Mouse (Mus musculus) Patski (cell line): ENCODE data around the gene Apoc3. TPM values are rescaled to one million over a fixed set of nuclear protein-coding genes. Genes with fewer than 3 reads are reported as not detected.

ENCODE experiments used
- ATAC-seq: fragments of 100-300 bp; one replicate; pipeline ENCODE4 v1.8.0; 2021
- CTCF ChIA-PET: fragments of 350-600 bp; sonication (Branson Sonifier 250); formaldehyde crosslinking; loops from one replicate; lab custom pipeline; 2022; ENCODE audit warnings: inconsistent platforms; lab: Charles Lee
- POLR2A ChIA-PET: fragments of 350-600 bp; sonication (Branson Sonifier 250); formaldehyde crosslinking; loops from one replicate; lab custom pipeline; 2022; ENCODE audit warnings: antibody characterized with exemption, inconsistent platforms; lab: Charles Lee
- DNase-seq: peaks from one replicate; pipeline ENCODE4 v3.0.0-alpha.2; 2011; ENCODE audit warnings: low read depth, low spot score
- H3K27me3 ChIP-seq: fragments of 371-371 bp; one replicate; pipeline ENCODE4 v1.5.1; 2021
- CTCF ChIP-seq: fragments of 100-300 bp; IDR thresholded peaks from one replicate; pipeline ENCODE4 v1.5.1; 2021
- in situ Hi-C: fragments of 300-500 bp; cut with MboI; formaldehyde crosslinking; loops from 3 replicates; pipeline ENCODE4 v1.11.1; 2018; ENCODE audit warnings: low pct_unique_long_range_greater_than_20kb, mixed read lengths
- polyA plus RNA-seq: library from polyadenylated mRNA; unstranded; gene quantifications from one replicate; pipeline ENCODE4 v1.2.3, GENCODE M21; 2021

The Apoc3 gene
- not detected for polyA plus RNA-seq

DNA sequence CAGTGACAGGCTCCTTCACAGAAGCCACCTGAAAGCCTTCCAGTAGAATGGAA, at the start of gene Apoc3:
TSS of gene Apoc3 (minus strand) at position 41 of the 53 bp plus-strand sequence.
- H3K27me3 ChIP-seq: peaks cover 16% of the 10 kb centered on the region
- ChIA-PET POLR2A (no interaction called here), CTCF (interaction anchor here (0.7 kb wide), 1 partner anchor 315 kb away, joined by 3 read pairs; no protein-coding TSS in a partner anchor)
- no peak for TF ChIP-seq CTCF
- in situ Hi-C loops: no loop called here
- ATAC-seq (no peak), DNase-seq (no peak)

DNA sequence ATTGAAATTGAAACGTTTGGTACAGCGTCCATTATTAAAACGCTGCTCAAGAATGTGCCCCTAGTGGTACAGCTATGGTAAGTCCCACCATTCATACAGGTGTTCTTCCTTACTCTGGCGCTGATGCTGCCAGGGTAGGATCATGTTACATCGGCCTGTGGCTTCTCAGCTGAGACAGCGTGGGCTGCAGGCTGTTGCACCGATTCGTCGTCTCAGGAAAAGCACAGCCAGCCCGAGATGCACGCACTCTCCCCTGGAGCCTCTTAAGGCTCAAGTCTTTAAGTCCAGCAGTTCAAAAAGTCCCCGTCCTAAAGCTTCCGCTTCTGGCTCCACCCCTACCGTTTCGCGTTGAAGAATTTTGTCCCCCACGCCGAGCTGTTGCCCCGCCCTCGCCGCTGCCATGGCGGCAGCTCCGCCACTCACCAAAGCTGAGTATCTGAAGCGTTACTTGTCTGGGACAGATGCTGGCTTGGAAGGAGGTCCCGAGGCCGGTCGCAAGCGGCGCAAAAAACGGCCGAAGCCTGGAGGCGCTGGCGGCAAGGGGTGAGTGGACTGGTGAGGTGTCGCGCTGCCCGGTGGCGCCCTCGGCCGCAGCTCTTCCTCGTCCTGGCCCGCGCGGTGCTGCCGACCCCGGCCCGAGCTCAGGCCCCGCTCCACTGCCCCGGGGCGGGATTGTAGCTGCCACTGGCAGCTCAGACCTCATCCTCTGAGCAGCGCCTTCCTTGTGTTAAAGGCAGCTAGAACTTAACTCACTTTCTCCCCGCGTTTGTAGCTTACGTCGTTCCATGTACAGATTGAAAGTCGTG, 47.4 kb upstream of the Apoc3 start, which contains the start of gene Bud13:
TSS of gene Bud13 (plus strand) at position 378 of the 806 bp plus-strand sequence.
- POLR2A ChIA-PET: interaction anchor here (1.7 kb wide), 1 partner anchor 9 kb away, joined by 6 read pairs; no protein-coding TSS in a partner anchor
- CTCF ChIA-PET: interaction anchor here (1.0 to 1.1 kb wide), 2 partner anchors 10 to 22 kb away, joined by 3 to 6 read pairs; partner anchors contain the start of gene Zpr1
- DNase-seq (peak; percentile 64), ATAC-seq (peak; percentile 92)
- in situ Hi-C loops: no loop called here
- H3K27me3 ChIP-seq: no peaks in the 10 kb centered on the region
- TF ChIP-seq CTCF: no peak

DNA sequence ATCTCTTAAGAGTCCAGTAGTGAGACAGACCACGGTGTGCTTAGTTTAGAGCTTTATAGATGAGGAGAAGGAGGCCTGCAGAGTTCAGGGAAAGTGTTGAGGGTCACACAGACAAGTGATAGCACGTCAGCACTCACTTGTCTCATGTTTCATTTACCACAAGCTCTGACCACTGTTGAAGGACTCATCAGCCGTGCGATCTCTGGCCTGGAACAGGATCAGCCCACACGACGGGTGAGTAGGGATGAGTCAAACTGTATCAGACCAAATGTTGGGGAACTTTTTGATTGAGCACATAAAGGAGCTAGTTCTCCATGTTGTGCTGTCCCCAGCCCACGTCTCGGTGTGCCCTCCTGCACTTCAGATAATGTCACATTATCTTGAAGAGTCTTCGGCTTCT, 39.1 kb upstream of the Apoc3 start:
- ATAC-seq: peak; percentile 46
- TF ChIP-seq CTCF: no peak
- H3K27me3 ChIP-seq: peaks cover 5% of the 10 kb centered on the region
- in situ Hi-C loops: no loop called here
- ChIA-PET POLR2A (interaction anchor here (2.2 kb wide), 1 partner anchor 8 kb away, joined by 6 read pairs; the partner anchor contains the start of gene Bud13), CTCF (interaction anchor here (1.3 kb wide), 1 partner anchor 28 kb away, joined by 3 read pairs; no protein-coding TSS in a partner anchor)
- DNase-seq: peak; percentile 56

DNA sequence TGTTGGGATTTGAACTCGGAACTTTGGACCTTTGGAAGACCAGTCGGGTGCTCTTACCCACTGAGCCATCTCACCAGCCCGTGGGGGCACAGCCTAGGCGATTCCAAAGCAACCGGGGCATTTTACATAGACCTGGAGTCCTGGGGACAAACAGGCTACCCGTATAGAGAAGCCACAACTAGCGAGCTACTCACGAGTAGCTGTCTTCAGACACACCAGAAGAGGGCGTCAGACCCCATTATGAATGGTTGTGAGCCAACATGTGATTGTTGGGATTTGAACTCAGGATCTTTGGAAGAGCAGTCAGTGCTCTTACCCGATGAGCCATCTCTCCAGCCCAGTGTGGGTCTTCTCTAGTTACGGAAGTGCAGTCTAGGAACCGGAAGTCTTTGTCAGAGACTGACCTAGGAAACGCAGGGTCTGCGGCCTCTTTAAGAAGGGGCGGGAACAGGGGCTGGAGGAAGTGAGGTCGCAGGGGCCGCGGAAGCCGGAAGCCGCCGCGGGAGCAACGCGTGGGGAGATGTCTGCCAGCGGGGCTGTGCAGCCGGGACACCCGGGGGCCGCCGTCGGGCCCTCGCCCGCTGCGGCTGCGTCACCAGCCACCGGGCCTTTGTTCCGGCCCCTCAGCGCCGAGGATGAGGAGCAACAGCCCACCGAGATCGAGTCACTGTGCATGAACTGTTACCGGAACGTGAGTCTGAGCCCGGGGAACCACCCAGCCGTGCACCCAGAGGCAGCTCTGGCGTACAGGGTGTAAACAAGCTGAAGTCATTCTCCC, 37.4 kb upstream of the Apoc3 start, which contains the start of gene Zpr1:
TSS of gene Zpr1 (plus strand) at position 388 of the 778 bp plus-strand sequence.
- peak; percentile 56 for DNase-seq
- H3K27me3 ChIP-seq: peaks cover 14% of the 10 kb centered on the region
- CTCF ChIA-PET: interaction anchor here (1.1 to 1.7 kb wide), 2 partner anchors 9 to 10 kb away, joined by 3 to 6 read pairs; partner anchors contain the start of gene Bud13
- in situ Hi-C loops: no loop called here
- ATAC-seq: peak; percentile 82
- no peak for TF ChIP-seq CTCF
- POLR2A ChIA-PET: interaction anchor here (0.5 to 2.2 kb wide), 2 partner anchors 10 to 253 kb away, joined by 4 to 6 read pairs; partner anchors contain the start of gene Bud13

DNA sequence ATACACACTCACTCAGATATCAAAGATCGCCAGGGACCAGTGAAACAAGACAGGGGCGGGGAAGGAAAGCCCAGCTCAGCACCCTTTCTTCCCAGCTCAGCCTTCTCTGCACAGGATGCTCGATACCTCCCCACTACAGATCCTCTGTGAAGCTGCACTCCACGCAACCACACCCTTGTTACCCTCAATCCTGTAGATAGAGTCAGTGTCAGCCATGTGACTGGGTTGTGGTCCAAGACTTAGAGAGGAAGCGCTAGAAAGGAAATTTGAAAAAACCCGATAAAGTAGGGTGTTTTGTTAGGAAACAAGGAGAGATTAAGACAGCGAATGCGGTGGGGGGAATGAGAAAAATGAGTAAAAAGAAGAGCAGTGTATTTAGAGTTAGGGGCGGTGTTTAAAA, 36.6 kb upstream of the Apoc3 start:
- H3K27me3 ChIP-seq: peaks cover 22% of the 10 kb centered on the region
- in situ Hi-C loops: no loop called here
- no peak for TF ChIP-seq CTCF
- ChIA-PET POLR2A (no interaction called here), CTCF (interaction anchor here (1.1 to 1.7 kb wide), 2 partner anchors 9 to 11 kb away, joined by 3 to 6 read pairs; partner anchors contain the start of gene Bud13)
- DNase-seq: no peak
- ATAC-seq: no peak

DNA sequence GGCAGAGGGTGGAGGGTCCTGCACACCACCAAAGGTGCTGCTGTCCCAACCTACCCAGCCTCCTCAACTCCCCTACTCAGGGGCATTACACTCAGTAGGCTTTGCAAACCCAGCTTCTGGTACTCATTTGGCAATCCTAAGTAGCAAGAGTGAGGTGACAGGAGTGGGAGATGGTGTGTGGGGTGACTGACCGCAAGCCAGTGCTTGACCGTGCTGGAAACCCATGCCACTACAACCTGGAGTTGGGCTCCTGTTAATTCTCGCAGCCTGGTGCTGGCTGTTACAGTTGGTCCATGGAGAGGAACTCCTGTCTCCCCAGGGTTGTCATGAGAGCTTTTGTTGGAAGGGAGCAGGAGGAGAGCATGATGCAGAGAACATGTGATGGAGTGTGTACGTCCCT, 35.3 kb upstream of the Apoc3 start:
- ChIA-PET CTCF (no interaction called here), POLR2A (interaction anchor here (0.6 kb wide), 1 partner anchor 261 kb away, joined by 5 read pairs; no protein-coding TSS in a partner anchor)
- in situ Hi-C loops: no loop called here
- peaks cover 24% of the 10 kb centered on the region for H3K27me3 ChIP-seq
- DNase-seq (no peak), ATAC-seq (no peak)
- no peak for TF ChIP-seq CTCF

DNA sequence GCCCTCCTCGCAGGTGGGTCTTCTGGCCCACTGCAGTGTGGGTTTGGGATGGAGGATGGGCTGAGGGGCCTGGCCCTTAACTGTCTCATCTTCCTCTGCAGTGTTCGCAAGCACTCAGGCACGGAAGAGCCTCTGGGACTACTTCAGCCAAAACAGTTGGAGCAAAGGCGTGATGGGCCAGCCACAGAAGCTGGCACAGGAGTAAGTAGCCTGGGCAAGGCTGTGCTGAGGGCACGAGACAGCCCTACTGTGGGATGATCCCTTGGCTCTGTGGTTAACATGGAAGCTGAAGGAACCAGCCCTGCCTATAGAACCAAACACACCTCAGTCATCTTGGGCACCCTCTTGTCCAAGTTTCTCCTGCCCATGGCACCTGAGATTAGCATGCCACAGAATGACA, 33.7 kb upstream of the Apoc3 start:
- ChIA-PET CTCF (no interaction called here), POLR2A (no interaction called here)
- no peak for TF ChIP-seq CTCF
- H3K27me3 ChIP-seq: peaks cover 32% of the 10 kb centered on the region
- in situ Hi-C loops: no loop called here
- ATAC-seq (no peak), DNase-seq (no peak)

DNA sequence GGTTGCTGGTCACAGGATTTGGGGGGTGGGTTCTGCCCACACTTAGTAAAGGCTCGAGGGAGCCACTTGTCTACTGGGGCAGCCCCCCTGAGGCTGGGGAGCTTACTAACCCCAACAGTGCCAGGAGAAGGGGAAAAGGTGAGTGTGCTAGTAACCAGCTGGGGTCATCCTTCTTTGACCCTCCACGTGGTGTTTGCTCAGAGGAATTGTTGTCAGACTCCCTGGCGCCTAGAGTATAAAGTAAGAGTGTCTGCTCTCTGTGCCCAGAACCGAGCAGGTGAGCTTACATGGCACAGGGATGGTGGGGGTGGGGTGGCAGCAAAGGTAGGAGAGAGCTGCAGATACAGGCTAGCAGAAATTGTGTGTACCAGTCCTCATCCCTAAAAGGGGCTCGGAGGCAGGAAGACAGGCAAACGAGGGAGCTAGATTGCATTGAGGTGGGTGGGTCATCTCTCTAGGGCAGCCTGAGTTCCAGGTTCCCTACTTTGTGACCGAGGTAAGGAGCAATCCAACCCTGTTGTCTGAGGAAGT, 33.0 kb upstream of the Apoc3 start, which contains the start of gene Apoa5:
TSS of gene Apoa5 (plus strand) at position 291 of the 531 bp plus-strand sequence.
- ChIA-PET POLR2A (no interaction called here), CTCF (no interaction called here)
- ATAC-seq (no peak), DNase-seq (no peak)
- TF ChIP-seq CTCF: no peak
- H3K27me3 ChIP-seq: peaks cover 39% of the 10 kb centered on the region
- in situ Hi-C loops: no loop called here

DNA sequence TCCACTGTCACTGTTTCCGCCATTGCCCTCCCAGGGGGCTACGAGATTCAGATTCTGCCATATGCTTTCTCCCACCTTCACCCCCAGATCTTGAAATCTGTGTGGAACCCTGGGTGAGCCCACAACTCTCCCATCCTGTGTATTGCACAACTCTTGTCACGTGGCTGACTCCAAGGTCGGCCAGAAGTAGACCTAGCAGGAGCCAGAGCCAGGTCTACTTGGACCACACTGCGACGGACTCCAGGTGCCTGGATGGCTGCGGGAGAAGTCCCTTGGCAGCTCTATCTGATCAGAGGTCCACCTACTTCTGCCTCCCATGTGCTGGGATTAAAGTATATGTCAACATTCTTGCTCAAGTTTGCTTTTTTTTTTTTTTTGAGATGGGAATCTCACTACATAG, 25.7 kb upstream of the Apoc3 start:
- DNase-seq (no peak), ATAC-seq (no peak)
- TF ChIP-seq CTCF: no peak
- in situ Hi-C loops: no loop called here
- H3K27me3 ChIP-seq: peaks cover 35% of the 10 kb centered on the region
- ChIA-PET CTCF (no interaction called here), POLR2A (no interaction called here)

DNA sequence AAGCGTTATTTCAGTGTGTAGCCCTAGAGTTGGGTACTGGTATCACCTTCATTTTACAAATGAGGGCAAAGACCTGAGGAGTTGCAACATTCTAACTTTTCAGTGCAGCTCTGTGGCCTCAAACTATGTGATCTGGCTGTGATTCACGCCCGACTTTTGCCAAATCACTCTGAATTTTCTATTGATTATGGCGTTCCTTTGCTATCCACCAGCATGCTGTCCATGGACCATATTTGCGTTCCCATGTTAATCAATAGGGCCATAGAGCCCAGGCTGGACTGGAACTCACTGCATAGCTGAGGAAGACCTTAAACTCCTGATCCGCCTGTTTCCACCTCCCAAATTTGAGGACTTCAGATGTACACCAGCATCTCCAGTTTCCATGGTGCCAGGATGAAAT, 23.7 kb upstream of the Apoc3 start:
- CTCF ChIA-PET: interaction anchor here (0.7 to 1.3 kb wide), 2 partner anchors 12 to 43 kb away, joined by 3 read pairs; no protein-coding TSS in a partner anchor
- H3K27me3 ChIP-seq: peaks cover 32% of the 10 kb centered on the region
- TF ChIP-seq CTCF: no peak
- POLR2A ChIA-PET: interaction anchor here (0.8 kb wide), 1 partner anchor 11 kb away, joined by 3 read pairs; no protein-coding TSS in a partner anchor
- DNase-seq (no peak), ATAC-seq (no peak)
- in situ Hi-C loops: no loop called here
